Mouse (Mus musculus) spleen, adult 2 months (tissue): ENCODE data around the gene Gm20388.

Experiments used
- CTCF ChIP-seq: fragments of 200-500 bp; IDR thresholded peaks from 2 replicates; pipeline ENCODE4 v1.5.1; 2011; ENCODE audit warnings: mild to moderate bottlenecking, inconsistent platforms; ENCODE audit not compliant: insufficient read depth, insufficient read length, insufficient replicate concordance; ENCODE audit errors: extremely low read depth
- POLR2A ChIP-seq: fragments of 200-500 bp; IDR thresholded peaks from 2 replicates; pipeline ENCODE4 v1.6.1; 2011; ENCODE audit warnings: low read depth, low read length, inconsistent platforms

DNA sequence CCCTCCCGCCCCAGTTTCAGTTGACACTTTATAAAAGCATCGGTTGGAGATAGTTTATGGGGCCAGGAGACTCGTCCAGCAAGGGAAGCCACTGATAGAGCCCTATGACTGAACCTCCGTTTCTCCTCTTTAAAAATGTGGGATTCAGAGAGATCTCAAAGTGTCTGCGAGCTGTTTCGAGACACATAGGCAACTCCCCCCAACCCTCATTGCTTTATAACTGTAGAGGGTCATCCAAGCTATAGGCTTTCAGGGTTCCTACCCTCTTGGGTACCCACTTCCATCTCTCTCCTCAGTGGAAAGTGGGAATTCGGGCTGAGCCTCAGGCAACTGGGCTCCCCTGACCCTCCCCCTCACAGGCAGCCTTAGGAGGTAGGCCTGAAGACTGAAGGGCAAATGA, 1170.8 kb downstream of the Gm20388 start:
- TF ChIP-seq POLR2A, result no peak
- TF ChIP-seq CTCF, result no peak
